Mouse (Mus musculus): ENCODE measurements around the gene Mast4. TPM values are rescaled to one million over a fixed set of nuclear protein-coding genes. Genes with fewer than 3 reads are reported as not detected.

Mast4 gene
- total RNA-seq, 1 experiment from 2014 or later, result 4.1 TPM

GRCm38 (mm10) chr13:102925844-102926598, 408.3 kb downstream of the Mast4 start:
- ATAC-seq (replicated peaks; ENCODE audit: insufficient number of reproducible peaks, low FRiP score, low TSS enrichment, poor library complexity, severe bottlenecking), result no peak

- no peak for ATAC-seq (replicated peaks; ENCODE audit: insufficient number of reproducible peaks, low FRiP score, low TSS enrichment, poor library complexity, severe bottlenecking)
Measured at GRCm38 (mm10) chr13:102919741-102920140, 414.6 kb downstream of the Mast4 start.

- ATAC-seq (replicated peaks; ENCODE audit: insufficient number of reproducible peaks, low FRiP score, low TSS enrichment, poor library complexity, severe bottlenecking), result no peak
Measured at GRCm38 (mm10) chr13:102918616-102919015, 415.7 kb downstream of the Mast4 start.

GRCm38 (mm10) chr13:102915341-102915740, 419.0 kb downstream of the Mast4 start:
- no peak for ATAC-seq (replicated peaks; ENCODE audit: insufficient number of reproducible peaks, low FRiP score, low TSS enrichment, poor library complexity, severe bottlenecking)

GRCm38 (mm10) chr13:102914800-102915199, 419.5 kb downstream of the Mast4 start:
- no peak for ATAC-seq (replicated peaks; ENCODE audit: insufficient number of reproducible peaks, low FRiP score, low TSS enrichment, poor library complexity, severe bottlenecking)

- no peak for ATAC-seq (replicated peaks; ENCODE audit: insufficient number of reproducible peaks, low FRiP score, low TSS enrichment, poor library complexity, severe bottlenecking)
Measured at GRCm38 (mm10) chr13:102913919-102914318, 420.4 kb downstream of the Mast4 start.

- no peak for ATAC-seq (replicated peaks; ENCODE audit: insufficient number of reproducible peaks, low FRiP score, low TSS enrichment, poor library complexity, severe bottlenecking)
Measured at GRCm38 (mm10) chr13:102912867-102913266, 421.4 kb downstream of the Mast4 start.

GRCm38 (mm10) chr13:102909654-102910418, 424.5 kb downstream of the Mast4 start:
- ATAC-seq (replicated peaks; ENCODE audit: insufficient number of reproducible peaks, low FRiP score, low TSS enrichment, poor library complexity, severe bottlenecking), result no peak

GRCm38 (mm10) chr13:102906661-102907009, 427.7 kb downstream of the Mast4 start:
- ATAC-seq (replicated peaks; ENCODE audit: insufficient number of reproducible peaks, low FRiP score, low TSS enrichment, poor library complexity, severe bottlenecking), result no peak; the same call in none of the 2 replicates

- ATAC-seq (replicated peaks; ENCODE audit: insufficient number of reproducible peaks, low FRiP score, low TSS enrichment, poor library complexity, severe bottlenecking), result peak; percentile 60; the same call in 1 of the 2 replicates
Measured at GRCm38 (mm10) chr13:102906004-102906660, 428.2 kb downstream of the Mast4 start.

- no peak for ATAC-seq (replicated peaks; ENCODE audit: insufficient number of reproducible peaks, low FRiP score, low TSS enrichment, poor library complexity, severe bottlenecking)
Measured at GRCm38 (mm10) chr13:102905361-102905950, 428.8 kb downstream of the Mast4 start.

GRCm38 (mm10) chr13:102903689-102904088, 430.6 kb downstream of the Mast4 start:
- no peak for ATAC-seq (replicated peaks; ENCODE audit: insufficient number of reproducible peaks, low FRiP score, low TSS enrichment, poor library complexity, severe bottlenecking)

GRCm38 (mm10) chr13:102902123-102902522, 432.2 kb downstream of the Mast4 start:
- ATAC-seq (replicated peaks; ENCODE audit: insufficient number of reproducible peaks, low FRiP score, low TSS enrichment, poor library complexity, severe bottlenecking), result no peak

- no peak for ATAC-seq (replicated peaks; ENCODE audit: insufficient number of reproducible peaks, low FRiP score, low TSS enrichment, poor library complexity, severe bottlenecking)
Measured at GRCm38 (mm10) chr13:102900531-102900930, 433.8 kb downstream of the Mast4 start.

- ATAC-seq (replicated peaks; ENCODE audit: insufficient number of reproducible peaks, low FRiP score, low TSS enrichment, poor library complexity, severe bottlenecking), result no peak
Measured at GRCm38 (mm10) chr13:102900083-102900420, 434.2 kb downstream of the Mast4 start.

- ATAC-seq (replicated peaks; ENCODE audit: insufficient number of reproducible peaks, low FRiP score, low TSS enrichment, poor library complexity, severe bottlenecking), result 0 out of 2 replicates have a peak, but pooled peaks have one; percentile 20
Measured at GRCm38 (mm10) chr13:102899253-102900082, 434.8 kb downstream of the Mast4 start.

- 0 out of 2 replicates have a peak, but pooled peaks have one; percentile 28 for ATAC-seq (replicated peaks; ENCODE audit: insufficient number of reproducible peaks, low FRiP score, low TSS enrichment, poor library complexity, severe bottlenecking)
Measured at GRCm38 (mm10) chr13:102898374-102899131, 435.7 kb downstream of the Mast4 start.

- no peak for ATAC-seq (replicated peaks; ENCODE audit: insufficient number of reproducible peaks, low FRiP score, low TSS enrichment, poor library complexity, severe bottlenecking)
Measured at GRCm38 (mm10) chr13:102896322-102896721, 438.0 kb downstream of the Mast4 start.

Data from monocyte, adult 5-6 weeks (primary cell).